25 mouse cellular contexts compared by ENCODE assay signal in the genomic region with DNA sequence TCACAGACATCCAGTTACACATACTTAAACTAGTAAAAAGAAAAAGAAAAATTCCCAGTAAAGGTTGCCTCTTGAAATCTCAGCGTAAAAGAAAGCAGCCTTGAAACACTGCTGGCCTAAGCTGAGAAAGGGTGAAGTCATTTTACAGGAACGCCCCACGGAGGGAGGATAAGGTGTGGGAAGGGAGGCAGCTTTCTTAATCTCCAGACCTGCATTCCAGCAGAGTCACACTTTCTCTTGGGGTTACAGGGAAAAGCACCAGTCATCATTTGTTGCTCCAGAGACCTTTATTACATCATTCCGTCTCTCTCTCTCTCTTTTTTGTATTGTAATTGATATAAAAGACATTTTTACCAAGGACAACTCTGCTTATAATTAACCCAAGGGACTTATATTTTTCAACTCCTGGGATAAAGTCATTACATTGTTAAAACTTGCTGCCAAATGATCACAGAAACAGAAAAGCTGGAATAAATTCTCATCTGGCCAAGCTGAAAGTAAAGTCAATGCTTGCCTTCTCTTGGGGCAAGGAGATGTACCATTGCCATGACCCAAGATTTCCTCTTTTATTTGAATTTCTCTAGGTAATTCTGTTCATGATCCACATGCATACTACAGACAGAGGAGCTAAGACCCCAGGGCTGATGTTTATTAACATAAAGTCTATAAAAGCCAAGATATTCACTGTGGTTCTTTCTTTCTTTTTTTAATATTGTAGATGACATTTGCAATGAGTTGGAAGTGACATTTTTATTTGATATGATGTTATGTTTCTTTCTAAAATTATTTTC.
DNase-seq lines count a peak whose midpoint lies in the region; ATAC-seq lines count a peak whose summit lies in the region.
"Had no signal": no experiment of that assay in that cellular context is flagged by ENCODE, and none has a peak within 500 bp of the region (broad histone marks: within the 10 kb centered on the region; RNA-seq: fewer than 3 reads in every experiment).

No protein-coding gene starts in this region.

- H3K4me3 ChIP-seq in embryonic facial prominence, embryonic 14.5 days (ENCODE audit: low read depth, low read length), result no peak overlapping the region
- H3K4me3 ChIP-seq in embryonic facial prominence, embryonic 10.5 days, result no peak overlapping the region
- H3K4me3 ChIP-seq in heart, embryonic 13.5 days, result no peak overlapping the region
- H3K4me3 ChIP-seq: embryonic facial prominence, embryonic 15.5 days; gastrocnemius, adult 2 months; heart, embryonic 10.5 days had no signal

- no peak overlapping the region for H3K27ac ChIP-seq in embryonic facial prominence, embryonic 14.5 days (replicated peaks; ENCODE audit: low read depth, low read length)
- no peak overlapping the region for H3K27ac ChIP-seq in embryonic facial prominence, embryonic 10.5 days (replicated peaks)
- H3K27ac ChIP-seq in heart, embryonic 13.5 days (replicated peaks), result peak overlapping the region; percentile 45; the same call in 1 of the 2 replicates
- H3K27ac ChIP-seq: embryonic facial prominence, embryonic 15.5 days; gastrocnemius, adult 2 months; heart, embryonic 10.5 days; hindbrain, embryonic 14.5 days; hindbrain, postnatal 0 days had no signal

- no peak overlapping the region for H3K4me2 ChIP-seq in embryonic facial prominence, embryonic 14.5 days (ENCODE audit: low read depth, low read length)
- no peak overlapping the region for H3K4me2 ChIP-seq in heart, embryonic 13.5 days
- H3K4me2 ChIP-seq: embryonic facial prominence, embryonic 15.5 days; hindbrain, embryonic 14.5 days had no signal

- no peaks in the 10 kb centered on the region for H3K9me3 ChIP-seq in embryonic facial prominence, embryonic 14.5 days (ENCODE audit: control insufficient read depth, low read length)
- H3K9me3 ChIP-seq in embryonic facial prominence, embryonic 10.5 days, result no peaks in the 10 kb centered on the region
- H3K9me3 ChIP-seq in heart, embryonic 13.5 days, result no peaks in the 10 kb centered on the region
- H3K9me3 ChIP-seq: embryonic facial prominence, embryonic 15.5 days; heart, embryonic 10.5 days had no signal

- WGBS in embryonic facial prominence, embryonic 14.5 days, result 59% methylated on average over 4 of the region's 4 CpGs
- WGBS in embryonic facial prominence, embryonic 10.5 days, result 76% methylated on average over 4 of the region's 4 CpGs
- WGBS in heart, embryonic 13.5 days, result 47% methylated on average over 4 of the region's 4 CpGs

- peak; percentile 18 for DNase-seq in embryonic facial prominence, embryonic 14.5 days (ENCODE audit: low spot score)
- no peak for DNase-seq in embryonic facial prominence, embryonic 10.5 days (ENCODE audit: low spot score)
- DNase-seq in heart, adult 11 months, result no peak
- DNase-seq in lung, postnatal 25 days (ENCODE audit: low spot score), result peak; percentile 0
- no peak for DNase-seq in lung, postnatal 14 days
- DNase-seq: adrenal gland, adult 8-10 months; adrenal gland, postnatal 25 days; cerebellum, adult 11-12 months; cerebellum, adult 8-10 months; cerebellum, postnatal 10 days; cerebellum, postnatal 36 days; embryo, embryonic 11 days; forebrain, postnatal 0 days; gastrocnemius, adult 2 months; gastrocnemius, postnatal 14 days; heart, postnatal 36 days had no signal

- no peak overlapping the region for H3K9ac ChIP-seq in embryonic facial prominence, embryonic 14.5 days (ENCODE audit: low read depth, low read length)
- no peak overlapping the region for H3K9ac ChIP-seq in heart, embryonic 13.5 days
- H3K9ac ChIP-seq: embryonic facial prominence, embryonic 15.5 days; forebrain, postnatal 0 days; hindbrain, embryonic 14.5 days had no signal

- no peaks in the 10 kb centered on the region for H3K27me3 ChIP-seq in embryonic facial prominence, embryonic 14.5 days (replicated peaks; ENCODE audit: control insufficient read depth, insufficient read depth, low read length)
- no peaks in the 10 kb centered on the region for H3K27me3 ChIP-seq in embryonic facial prominence, embryonic 10.5 days (replicated peaks; ENCODE audit: low read depth, poor library complexity, severe bottlenecking)
- H3K27me3 ChIP-seq in heart, embryonic 13.5 days (replicated peaks), result no peaks in the 10 kb centered on the region
- H3K27me3 ChIP-seq: embryonic facial prominence, embryonic 15.5 days had no signal

- no peak for ATAC-seq in embryonic facial prominence, embryonic 14.5 days (ENCODE audit: low read depth)
- no peak for ATAC-seq in heart, embryonic 13.5 days (ENCODE audit: extremely low read depth, insufficient number of reproducible peaks, low FRiP score, low TSS enrichment)
- ATAC-seq: activated CD4-positive, CD25-positive, alpha-beta regulatory T cell, adult 4 months; forebrain, embryonic 14.5 days; forebrain, postnatal 0 days; hindbrain, postnatal 0 days; inflammation-experienced regulatory T-cells, adult 6 months; intestine, embryonic 16.5 days had no signal

- no peaks in the 10 kb centered on the region for H3K36me3 ChIP-seq in embryonic facial prominence, embryonic 14.5 days (ENCODE audit: control insufficient read depth, insufficient read depth, low read length)
- no peaks in the 10 kb centered on the region for H3K36me3 ChIP-seq in embryonic facial prominence, embryonic 10.5 days (replicated peaks)
- no peaks in the 10 kb centered on the region for H3K36me3 ChIP-seq in heart, embryonic 13.5 days
- H3K36me3 ChIP-seq: embryonic facial prominence, embryonic 15.5 days; heart, embryonic 10.5 days had no signal

- H3K4me1 ChIP-seq in embryonic facial prominence, embryonic 14.5 days (ENCODE audit: control insufficient read depth, insufficient read depth, low read length), result no peaks in the 10 kb centered on the region
- H3K4me1 ChIP-seq in embryonic facial prominence, embryonic 10.5 days, result no peaks in the 10 kb centered on the region
- no peaks in the 10 kb centered on the region for H3K4me1 ChIP-seq in heart, embryonic 13.5 days
- H3K4me1 ChIP-seq: embryonic facial prominence, embryonic 15.5 days; heart, embryonic 10.5 days had no signal

Comparison
In these comparisons a context has a peak if more than half of its experiments do, and no peak if none do; other contexts are left out.
1. DNase-seq: peak in embryonic facial prominence, embryonic 14.5 days (single experiment) and lung, postnatal 25 days (single experiment); none in embryonic facial prominence, embryonic 10.5 days (single experiment), heart, adult 11 months (single experiment) and lung, postnatal 14 days (single experiment).